In genomic region chr6:34914462-34914861, GRCm38 (mm10) we compare ENCODE assay signal across 39 mouse cellular contexts. TPM values are rescaled to one million over a fixed set of nuclear protein-coding genes. Genes with fewer than 3 reads are reported as not detected.
"Had no signal": no experiment of that assay in that cellular context is flagged by ENCODE, and none has a peak within 500 bp of the region (broad histone marks: within the 10 kb centered on the region; RNA-seq: fewer than 3 reads in every experiment).

No protein-coding gene starts in this region.

- H3K4me3 ChIP-seq: heart, adult 2 months; heart, embryonic 13.5 days; heart, embryonic 15.5 days; hindbrain, embryonic 13.5 days; hindbrain, embryonic 15.5 days; kidney, embryonic 15.5 days; left cerebral cortex, adult 2 months; limb, embryonic 13.5 days; limb, embryonic 15.5 days; liver, embryonic 12.5 days had no signal

- H3K9ac ChIP-seq: heart, embryonic 13.5 days; heart, embryonic 15.5 days; hindbrain, embryonic 13.5 days; hindbrain, embryonic 15.5 days; kidney, embryonic 15.5 days; limb, embryonic 13.5 days; limb, embryonic 15.5 days; liver, embryonic 12.5 days; liver, embryonic 14.5 days had no signal

- DNase-seq: gastrocnemius, postnatal 14 days; gastrocnemius, postnatal 36 days; heart, adult 11 months; heart, adult 2 months; heart, postnatal 14 days; heart, postnatal 36 days; kidney, adult 11 months; kidney, adult 2 months; kidney, adult 9 months; kidney, postnatal 14 days; kidney, postnatal 36 days; left cerebral cortex, postnatal 4 days had no signal

- H3K27ac ChIP-seq: heart, adult 2 months; heart, embryonic 13.5 days; heart, embryonic 15.5 days; hindbrain, embryonic 13.5 days; hindbrain, embryonic 15.5 days; hindbrain, postnatal 0 days; kidney, embryonic 15.5 days; kidney, postnatal 0 days; left cerebral cortex, adult 2 months; limb, embryonic 13.5 days; limb, embryonic 15.5 days; liver, embryonic 12.5 days; liver, embryonic 14.5 days had no signal

- ATAC-seq: hindbrain, postnatal 0 days; intestine, embryonic 16.5 days; liver, embryonic 12.5 days had no signal

- H3K4me2 ChIP-seq: heart, embryonic 11.5 days; heart, embryonic 13.5 days; heart, embryonic 15.5 days; hindbrain, embryonic 13.5 days; hindbrain, embryonic 15.5 days; kidney, embryonic 15.5 days; limb, embryonic 13.5 days; limb, embryonic 15.5 days; liver, embryonic 12.5 days had no signal

- H3K36me3 ChIP-seq: heart, embryonic 13.5 days; heart, embryonic 15.5 days; hindbrain, embryonic 13.5 days; hindbrain, embryonic 15.5 days; kidney, embryonic 15.5 days; limb, embryonic 13.5 days; limb, embryonic 15.5 days; liver, embryonic 12.5 days had no signal

- H3K27me3 ChIP-seq: heart, embryonic 13.5 days; heart, embryonic 15.5 days; hindbrain, embryonic 13.5 days; hindbrain, embryonic 15.5 days; kidney, embryonic 15.5 days; limb, embryonic 13.5 days; limb, embryonic 15.5 days had no signal

- H3K9me3 ChIP-seq: heart, embryonic 13.5 days; heart, embryonic 15.5 days; hindbrain, embryonic 13.5 days; hindbrain, embryonic 15.5 days; kidney, embryonic 15.5 days; limb, embryonic 13.5 days; limb, embryonic 15.5 days; liver, embryonic 12.5 days had no signal

RNA-seq across cellular contexts. Expression of gene Stra8, which starts 5.5 kb away (rescaled TPM):
- total RNA-seq: gastrocnemius, adult 18-20 months; gastrocnemius, adult 8-10 months; gastrocnemius, postnatal 14 days; gastrocnemius, postnatal 36 days; heart, adult 2 months; heart, postnatal 14 days; heart, postnatal 36 days; hematopoietic stem cell, adult 5-6 weeks; hindbrain, postnatal 0 days; layer of hippocampus, adult 18-20 months; layer of hippocampus, postnatal 10 days; layer of hippocampus, postnatal 25 days; left cerebral cortex, adult 2 months; left cerebral cortex, postnatal 25 days; left cerebral cortex, postnatal 4 days; liver, adult 2 months had no signal
- polyA plus RNA-seq: gonadal fat pad, adult 2 months; heart, adult 2 months; heart, embryonic 11.5 days; heart, embryonic 13.5 days; heart, embryonic 15.5 days; heart, postnatal 0 days; hindbrain, embryonic 11.5 days; hindbrain, embryonic 13.5 days; hindbrain, embryonic 15.5 days; hindbrain, postnatal 0 days; intestine, embryonic 14.5 days; intestine, embryonic 16.5 days; kidney, adult 2 months; kidney, embryonic 15.5 days; kidney, postnatal 0 days; limb, embryonic 11.5 days; limb, embryonic 13.5 days; limb, embryonic 15.5 days; liver, adult 2 months; liver, embryonic 12.5 days; liver, embryonic 14.5 days had no signal
